Mouse (Mus musculus): Measurements from ENCODE around the gene Cbl. TPM values are rescaled to one million over a fixed set of nuclear protein-coding genes. Genes with fewer than 3 reads are reported as not detected.

Cbl gene
- total RNA-seq, 2 experiments from 2014 or later, result 26.4 to 31.2 TPM

DNA sequence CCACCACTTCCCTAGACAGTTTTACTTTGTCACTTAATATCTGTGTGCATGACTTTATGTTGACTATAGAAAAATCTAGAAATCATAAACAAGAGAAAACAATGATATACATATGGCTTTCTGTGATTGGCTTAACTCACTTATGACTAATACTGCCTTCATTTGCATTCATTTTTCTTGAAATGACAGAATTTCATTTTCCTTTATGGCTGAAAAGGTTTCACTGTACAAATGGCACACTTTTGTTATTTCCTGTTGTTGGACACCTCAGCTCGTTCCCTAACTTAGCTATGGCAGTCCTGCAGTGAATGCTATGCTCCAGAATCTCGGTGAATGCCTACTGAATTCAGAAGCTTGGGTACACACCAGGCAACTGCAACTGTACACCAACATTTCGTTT lies 41.5 kb downstream of the Cbl start:
- intact Hi-C loops (cut with DNase I), result no loop called here
- no peak for DNase-seq

DNA sequence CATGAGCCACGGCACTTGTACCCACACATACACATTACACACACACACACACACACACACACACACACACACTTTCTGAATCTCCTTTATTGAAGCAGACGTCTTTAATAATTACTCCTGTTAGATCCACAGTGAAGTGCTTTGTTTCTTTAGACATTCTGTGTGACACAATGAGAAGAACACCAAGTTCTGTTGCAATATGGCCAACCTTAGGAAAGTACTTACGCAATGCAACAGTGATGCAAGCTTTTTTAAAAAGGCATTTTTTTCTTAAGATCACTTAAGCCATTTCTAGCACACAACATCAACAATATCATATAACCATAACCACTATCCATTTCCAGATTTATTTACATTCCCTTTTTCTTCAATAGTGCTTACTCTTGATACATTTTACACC lies 42.7 kb downstream of the Cbl start:
- no peak for DNase-seq
- intact Hi-C loops (cut with DNase I), result no loop called here

DNA sequence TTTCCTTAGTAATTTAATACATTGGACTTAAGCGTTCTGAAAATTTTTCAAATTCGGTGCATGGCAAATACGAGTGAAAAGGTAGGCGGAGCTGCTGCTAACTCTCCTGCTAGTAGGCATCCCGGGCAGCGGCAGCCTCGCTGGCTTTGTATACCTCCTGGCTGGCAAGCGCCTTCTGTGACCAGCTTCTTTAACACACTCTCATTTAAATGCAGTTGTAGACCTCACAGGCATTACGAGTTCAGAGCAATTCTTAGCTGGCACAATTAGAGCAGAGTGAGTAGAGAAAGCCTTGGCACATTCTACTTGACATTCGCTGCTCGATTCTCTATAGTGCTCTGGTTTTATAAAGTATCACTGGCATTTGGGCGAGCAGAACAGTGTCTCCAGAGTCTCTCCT lies 45.6 kb downstream of the Cbl start:
- intact Hi-C loops (cut with DNase I), result no loop called here

DNA sequence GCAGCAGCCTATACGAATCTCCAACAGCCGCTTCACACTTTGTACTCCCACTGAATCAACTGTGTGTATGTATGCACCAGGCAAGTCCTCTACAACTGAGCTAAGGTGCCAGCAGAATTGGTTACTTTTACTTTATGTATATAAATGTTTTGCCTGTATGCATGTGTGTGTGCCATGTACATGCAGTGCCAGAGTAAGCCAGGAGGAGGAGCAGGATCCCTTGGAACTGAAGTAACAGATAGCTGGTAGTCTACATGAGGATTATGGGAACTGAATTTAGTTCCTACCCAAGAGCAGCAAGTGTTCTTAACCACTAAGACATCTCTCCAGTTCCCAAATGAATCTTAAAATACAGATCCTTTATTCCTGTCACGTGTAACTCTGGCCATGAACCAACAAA lies 51.6 kb downstream of the Cbl start:
- peak; percentile 41 to 60 for DNase-seq
- intact Hi-C loops (cut with DNase I), result loop anchor here (2.0 to 5.0 kb wide), 2 partner anchors 51 to 55 kb away; no protein-coding TSS in a partner anchor

More for the DNA sequence above, 45.6 kb downstream of the Cbl start:
- DNase-seq, result no peak

DNA sequence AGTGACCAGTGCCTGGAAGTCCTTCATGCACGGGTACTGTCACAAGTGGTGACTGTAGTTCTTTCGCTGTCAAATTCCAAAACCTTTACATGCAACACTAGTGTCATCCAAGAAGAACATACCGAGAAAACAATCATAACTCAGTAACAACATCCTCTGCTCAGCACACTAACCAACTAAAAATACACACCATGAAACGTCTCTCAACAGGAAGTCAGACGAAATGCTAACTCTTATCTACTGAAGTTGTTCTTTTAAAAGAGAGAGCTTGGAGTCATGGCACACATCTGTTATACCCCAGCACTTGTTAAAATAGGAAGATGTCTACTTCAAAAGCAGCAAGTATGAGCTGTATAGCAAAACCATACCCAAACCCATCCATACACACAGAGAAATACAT lies 52.3 kb downstream of the Cbl start:
- DNase-seq, result no peak
- intact Hi-C loops (cut with DNase I), result loop anchor here (5.0 kb wide), 1 partner anchor 54 kb away; no protein-coding TSS in a partner anchor

DNA sequence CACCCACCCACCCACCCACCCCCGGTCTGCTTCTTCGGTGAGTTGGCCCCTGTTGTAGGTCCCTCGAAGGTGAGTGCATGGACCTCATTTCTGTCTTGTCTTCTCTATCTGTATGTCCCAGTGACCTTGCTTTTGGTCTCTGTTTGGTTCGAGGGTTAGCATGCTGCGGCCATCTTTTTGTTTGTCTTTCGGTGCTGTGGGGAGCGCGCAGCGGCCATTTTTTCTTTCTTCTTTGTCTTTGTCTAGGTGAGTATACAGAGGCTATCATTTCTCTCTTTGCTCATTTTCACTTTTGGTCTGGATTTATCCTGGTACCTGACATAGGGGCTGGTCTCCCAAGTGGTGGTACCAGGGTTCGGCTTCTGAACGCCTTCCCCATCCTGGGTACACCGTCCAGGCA lies 55.0 kb downstream of the Cbl start:
- no peak for DNase-seq
- intact Hi-C loops (cut with DNase I), result no loop called here

DNA sequence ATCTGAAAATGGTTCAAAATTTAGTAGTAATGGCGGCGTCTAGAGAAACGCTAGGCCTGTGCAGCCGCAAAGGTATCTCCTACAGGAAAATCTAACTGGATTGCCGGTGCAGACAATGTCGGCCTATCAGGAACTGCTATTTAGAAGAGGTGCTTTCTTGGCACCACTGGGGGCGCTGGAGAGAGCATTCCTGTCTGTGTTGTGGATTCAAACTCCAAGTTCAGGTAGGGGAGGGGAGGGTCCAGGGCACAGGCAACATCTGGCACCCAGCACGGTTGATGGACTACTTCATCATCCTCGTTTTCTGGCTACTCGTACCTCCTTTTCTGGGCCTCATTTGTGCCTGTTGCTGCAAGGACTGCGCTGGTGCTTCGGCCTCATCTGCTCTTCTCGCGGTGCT lies 55.5 kb downstream of the Cbl start:
- intact Hi-C loops (cut with DNase I), result no loop called here

DNA sequence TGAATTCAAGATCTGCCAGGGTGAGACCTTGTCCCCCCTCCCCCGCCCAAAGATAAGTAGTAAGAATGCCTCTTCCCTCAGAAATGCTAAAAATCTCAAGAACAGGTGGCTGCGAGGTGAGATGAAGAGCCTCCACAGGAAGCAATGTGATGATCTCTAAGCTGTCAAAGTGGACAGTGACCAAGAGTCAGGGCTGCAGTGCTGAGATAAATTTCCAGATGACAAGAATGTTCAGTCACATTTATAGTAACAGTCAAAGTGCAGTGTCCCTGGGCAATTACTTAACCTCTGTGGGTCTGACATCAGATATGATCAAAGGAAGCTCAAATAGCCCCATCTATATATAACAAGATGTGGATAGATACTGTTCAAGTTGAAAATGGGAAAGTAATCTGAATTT lies 56.4 kb downstream of the Cbl start:
- intact Hi-C loops (cut with DNase I), result no loop called here
- DNase-seq, result no peak

More for the DNA sequence above, 55.5 kb downstream of the Cbl start:
- DNase-seq, result peak in 1 of 2 experiments; percentile 15

DNA sequence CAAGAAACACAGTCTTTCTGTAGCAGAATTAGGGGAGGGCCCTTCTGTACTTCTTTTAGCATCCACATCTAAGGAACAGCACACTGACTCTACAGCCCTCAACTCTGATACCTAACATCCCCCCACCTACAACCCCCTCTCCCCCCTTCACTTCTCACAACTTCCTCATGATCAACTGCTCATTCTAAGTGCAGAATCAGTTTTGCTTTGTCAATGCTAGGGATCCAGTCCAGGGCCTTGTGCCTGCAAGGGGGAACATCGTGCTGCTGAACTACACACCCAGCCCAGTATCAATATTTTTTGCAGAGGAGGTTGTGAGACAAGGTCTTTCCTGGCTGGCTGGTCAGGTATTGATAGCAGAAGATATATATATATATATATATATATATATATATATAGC lies 57.9 kb downstream of the Cbl start:
- intact Hi-C loops (cut with DNase I), result no loop called here
- no peak for DNase-seq

DNA sequence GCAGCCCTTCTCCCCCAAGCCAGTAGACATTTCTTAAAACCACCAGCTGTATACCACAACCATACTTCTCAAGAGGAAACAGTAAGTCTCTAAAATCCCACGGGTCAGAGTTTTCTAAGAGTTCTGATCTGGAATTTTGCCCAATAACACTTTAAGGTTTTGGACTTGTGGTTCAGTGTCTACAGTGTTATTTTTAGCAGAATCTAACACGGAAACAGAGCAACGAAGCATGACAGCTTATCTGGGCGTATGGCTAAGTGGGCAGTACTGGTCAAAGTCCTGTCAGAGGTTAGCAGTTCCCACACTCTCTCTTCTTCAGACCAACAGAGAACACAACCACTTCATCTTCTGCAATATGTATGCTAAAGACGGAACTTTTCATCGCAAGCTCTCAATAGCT lies 58.3 kb downstream of the Cbl start:
- intact Hi-C loops (cut with DNase I), result no loop called here
- DNase-seq, result peak in 1 of 2 experiments; percentile 13

DNA sequence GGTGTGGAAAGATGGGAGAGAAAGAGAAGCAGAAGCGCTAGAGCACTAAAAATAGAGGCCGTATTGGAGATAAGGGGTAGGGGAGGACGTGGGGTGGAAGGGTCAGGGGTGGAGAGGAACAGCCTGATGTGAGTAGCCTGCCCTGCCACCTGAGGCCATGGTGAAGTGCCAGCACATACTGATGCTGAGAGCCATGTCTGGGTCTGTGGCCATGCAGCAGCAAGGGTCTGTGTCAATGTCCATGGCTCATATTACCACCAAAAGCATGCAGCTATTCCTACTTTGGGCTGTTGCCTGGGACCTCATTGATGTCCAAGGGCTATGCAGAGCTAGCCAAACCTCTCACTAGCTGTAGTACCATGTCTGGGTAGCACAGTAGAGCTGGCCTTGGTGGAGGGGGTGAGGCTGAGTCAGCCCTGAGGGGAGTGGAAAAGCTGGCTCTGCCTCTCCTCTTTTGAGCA lies 63.1 kb downstream of the Cbl start:
- peak; percentile 27 to 29 for DNase-seq
- intact Hi-C loops (cut with DNase I), result no loop called here

DNA sequence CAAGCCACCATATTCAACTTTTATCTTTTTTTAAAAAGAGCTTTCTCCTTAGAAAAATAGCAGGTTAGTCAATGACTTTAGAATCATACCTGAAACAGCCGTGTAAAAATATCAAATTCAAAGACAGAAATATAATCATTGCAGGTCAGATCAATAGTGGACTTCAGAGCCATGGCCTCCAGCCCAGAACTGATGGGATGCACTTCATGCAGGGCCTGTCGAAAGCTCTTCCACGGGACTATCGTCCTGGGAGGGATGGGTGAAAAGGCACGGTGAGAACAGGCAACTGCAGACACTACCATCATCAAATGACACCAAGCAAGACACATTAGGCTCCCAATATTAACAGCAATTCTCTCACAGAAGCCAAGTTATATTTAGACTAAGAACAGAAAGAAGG lies 64.9 kb downstream of the Cbl start:
- no peak for DNase-seq
- intact Hi-C loops (cut with DNase I), result no loop called here

DNA sequence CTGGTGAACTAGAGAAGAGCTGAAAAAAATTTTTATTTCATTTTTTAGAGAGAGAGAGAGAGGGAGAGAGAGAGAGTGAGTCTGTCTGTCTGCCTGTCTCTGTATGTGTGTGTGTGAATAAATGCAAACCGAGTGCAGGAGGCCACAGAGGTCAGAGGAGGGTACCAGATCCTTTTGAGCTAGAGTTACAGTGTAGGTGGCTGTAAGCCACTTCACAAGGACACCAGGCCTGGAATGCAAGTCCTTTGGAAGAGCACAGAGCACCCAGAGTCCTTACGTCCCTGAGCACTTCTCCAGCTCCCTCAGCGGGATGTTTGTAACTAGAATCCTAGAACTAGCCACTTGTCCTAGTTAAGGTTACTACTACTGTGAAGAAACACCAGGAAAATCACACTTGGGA lies 74.0 kb downstream of the Cbl start:
- DNase-seq, result no peak
- intact Hi-C loops (cut with DNase I), result no loop called here

DNA sequence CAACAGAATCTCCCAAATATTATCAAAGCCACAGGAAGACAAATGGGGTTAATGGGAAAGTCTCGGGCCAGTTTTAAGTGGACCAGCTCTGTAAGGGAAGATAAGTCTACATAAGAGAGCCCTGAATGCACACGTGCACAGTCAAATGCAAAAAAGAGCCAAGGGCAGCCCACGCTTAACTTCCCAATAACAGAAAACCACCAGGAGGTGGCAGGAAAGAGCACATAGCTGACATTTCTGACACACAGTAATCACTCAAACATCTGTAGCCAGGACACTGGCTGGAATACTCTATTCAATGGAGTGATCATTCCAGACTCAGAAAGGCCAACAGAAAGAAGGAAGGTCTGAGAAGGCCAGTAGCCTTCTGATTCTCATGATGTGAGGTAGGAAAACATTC lies 86.6 kb downstream of the Cbl start:
- intact Hi-C loops (cut with DNase I), result no loop called here
- DNase-seq, result peak in 1 of 2 experiments; percentile 57

DNA sequence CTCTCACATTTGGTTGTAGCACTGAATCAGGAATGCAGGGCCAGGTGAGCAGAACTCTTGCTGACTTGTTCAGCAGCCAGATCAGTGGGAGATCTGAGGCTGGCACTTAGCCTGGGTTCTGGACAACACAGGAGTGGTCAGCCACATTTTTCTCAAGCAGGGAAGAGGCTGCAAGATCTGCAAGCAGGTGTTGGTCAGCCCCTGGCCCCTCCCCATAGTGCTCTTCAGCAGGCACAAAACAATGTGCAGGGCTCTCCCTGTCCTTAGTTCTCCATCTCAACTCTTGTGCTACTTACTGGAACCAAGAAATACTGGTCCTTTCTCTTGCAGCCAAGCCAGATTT lies 89.2 kb downstream of the Cbl start:
- intact Hi-C loops (cut with DNase I), result no loop called here
- no peak for DNase-seq

DNA sequence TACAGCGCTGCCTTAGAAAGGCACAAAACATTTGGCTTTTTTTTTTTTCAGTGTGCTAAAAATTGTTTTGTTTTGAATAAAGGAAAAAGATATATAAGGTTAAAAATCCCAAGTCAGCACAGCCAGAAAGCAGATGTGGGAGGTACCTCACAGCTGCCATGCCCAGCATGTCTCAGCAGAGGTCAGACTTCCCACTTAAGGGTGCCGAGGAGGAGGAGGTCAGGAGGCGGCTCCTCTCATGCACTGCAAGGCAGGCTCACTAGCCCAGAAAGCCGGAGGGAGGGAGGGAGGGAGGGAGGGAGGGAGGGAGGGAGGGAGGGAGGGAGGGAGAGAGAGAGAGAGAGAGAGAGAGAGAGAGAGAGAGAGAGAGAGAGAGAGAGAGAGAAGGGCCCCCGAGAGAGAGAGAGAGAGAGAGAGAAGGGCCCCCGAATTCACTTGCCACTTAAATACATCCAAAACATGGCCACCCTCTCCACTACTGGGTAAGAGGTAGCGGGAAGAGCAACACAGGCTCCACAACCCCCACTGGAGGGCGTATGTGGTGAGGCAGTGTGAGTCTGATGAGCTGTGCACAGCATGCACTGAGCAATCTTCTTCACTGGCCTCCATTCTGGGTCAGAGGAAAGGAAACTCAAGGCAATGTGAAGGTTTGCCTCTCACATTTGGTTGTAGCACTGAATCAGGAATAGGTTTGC lies 89.7 kb downstream of the Cbl start:
- no peak for DNase-seq
- intact Hi-C loops (cut with DNase I), result no loop called here

DNA sequence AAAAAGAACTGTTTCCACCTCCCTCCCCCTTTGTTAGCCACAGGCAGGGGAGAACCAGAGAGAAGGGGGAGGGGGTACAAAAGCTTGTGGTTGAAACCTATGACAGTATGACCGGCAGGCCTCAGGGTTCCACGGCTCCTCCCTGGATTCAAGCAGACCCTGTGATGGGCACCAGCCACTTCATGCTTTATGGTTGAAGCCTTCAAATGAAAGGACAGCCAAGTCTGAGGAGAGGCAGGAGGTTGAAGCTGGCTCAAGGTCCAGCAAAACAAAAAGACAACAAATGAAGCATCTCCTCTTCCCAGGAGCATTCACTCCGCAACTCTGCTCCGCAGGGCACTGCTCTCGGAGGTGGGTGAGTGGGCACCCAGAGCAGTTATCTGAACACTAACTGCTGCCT lies 90.4 kb downstream of the Cbl start:
- intact Hi-C loops (cut with DNase I), result no loop called here
- no peak for DNase-seq

DNA sequence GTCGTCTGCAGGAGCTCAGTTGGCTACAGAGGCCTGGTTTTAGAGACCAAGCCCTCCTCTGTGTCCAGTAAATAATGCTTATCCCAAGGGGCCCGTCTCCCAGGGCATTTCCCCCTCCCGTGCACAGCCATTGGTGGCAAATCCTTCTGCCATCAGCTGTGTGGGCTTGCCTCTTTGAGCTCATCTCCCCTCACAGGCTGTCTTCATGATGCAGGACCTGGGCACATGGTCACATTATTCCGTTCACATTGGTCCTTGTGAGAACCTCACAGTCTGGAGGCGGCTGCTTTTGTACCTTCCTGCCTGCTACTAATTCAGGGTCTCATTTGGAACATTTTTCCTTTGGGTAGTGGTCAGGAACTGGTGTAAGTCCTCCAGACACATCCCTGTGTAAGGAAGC lies 91.9 kb downstream of the Cbl start:
- DNase-seq, result no peak
- intact Hi-C loops (cut with DNase I), result no loop called here

DNA sequence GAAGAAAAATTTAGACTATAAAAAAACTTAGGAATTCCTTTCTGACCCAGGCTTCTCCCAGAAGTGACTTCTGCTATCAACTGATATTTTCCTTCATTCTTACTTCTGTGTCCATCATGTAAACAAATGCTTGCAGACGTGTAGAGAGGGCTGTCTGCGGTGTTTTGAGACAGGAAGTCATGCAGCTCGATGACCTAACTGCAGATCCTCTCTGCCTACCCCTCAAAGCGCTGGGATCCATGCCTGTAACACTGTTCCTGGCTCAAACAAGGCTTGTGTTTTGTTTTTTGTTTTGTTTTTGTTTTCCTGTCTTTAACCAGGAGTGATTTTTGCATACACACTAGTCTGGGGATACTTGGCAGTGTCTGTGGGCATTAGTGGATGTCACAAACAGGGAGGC lies 96.0 kb downstream of the Cbl start:
- no peak for DNase-seq
- intact Hi-C loops (cut with DNase I), result no loop called here

DNA sequence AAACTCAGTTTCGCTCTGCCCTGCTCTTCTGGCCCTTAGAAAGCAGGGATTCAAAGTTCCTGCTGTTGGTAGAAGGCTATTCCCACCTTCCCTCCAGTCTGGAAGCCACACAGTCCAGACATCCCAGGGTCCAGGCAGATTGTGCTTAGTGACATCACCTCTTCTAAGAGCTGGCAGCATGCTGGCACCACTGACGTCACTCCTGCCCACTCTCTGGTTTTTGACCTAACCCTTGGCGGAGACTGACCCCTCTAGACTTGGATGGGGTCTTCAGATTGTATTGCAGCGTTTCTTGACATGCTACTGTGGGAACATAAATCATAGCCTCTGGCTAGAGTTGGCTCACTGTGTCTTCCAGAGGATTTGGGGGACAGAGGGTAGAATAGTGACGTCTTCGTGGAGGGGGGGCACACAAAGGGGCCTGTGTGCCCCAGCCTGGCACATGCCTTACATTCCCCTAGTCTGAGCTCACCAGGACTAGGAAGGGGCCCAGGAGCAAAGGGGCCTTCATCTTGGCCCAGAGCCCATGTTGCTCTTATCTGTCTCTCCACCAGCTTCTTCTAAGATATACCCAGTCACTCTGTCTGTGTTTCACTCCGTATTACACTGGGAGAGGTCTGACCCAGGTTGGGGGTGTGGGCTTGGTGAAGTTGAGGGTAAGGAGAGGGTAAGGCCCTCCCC lies 98.0 kb downstream of the Cbl start:
- intact Hi-C loops (cut with DNase I), result no loop called here
- no peak for DNase-seq

DNA sequence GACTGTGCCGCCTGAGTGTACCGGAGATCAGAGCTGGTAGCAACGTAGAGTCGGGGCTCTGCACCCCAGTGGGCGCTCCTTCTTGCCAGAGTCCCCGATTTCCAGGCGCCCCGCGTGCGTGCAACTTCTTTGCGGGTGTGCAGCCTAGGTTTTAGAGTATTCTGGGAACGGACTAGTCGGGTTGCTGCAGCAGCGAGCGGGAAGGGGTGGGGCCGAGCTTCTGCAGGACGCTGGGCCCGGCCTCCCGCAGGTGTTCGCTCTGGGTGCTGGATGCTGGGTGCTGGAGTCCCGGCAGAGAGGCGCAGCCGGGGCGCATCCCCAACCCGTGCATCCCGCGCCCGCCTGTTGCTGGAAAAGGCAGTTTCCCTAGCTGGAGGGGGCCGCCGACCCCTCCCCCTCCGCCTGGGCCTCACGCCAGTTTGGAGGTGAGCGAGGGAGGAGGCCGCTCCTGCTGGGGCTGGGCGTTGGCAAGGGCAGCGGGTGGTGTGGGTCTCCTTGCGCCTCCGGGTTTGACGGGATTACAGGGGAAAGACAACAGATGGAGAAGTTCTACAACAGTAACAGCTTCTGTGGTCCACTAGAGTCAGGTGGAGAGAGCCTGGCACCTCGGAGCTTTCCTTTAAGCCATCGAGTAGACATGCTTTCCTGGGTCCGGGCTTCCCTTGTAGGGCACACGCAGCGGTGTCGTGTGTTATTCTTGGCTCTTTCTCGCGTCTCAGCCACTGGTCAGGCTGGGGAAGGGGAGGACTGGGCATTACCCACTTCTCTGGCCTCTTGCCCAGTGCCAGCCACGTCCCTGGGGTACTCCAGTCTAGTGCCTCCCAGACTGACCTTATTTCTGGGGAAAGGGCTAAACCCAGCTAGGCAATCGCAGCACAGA lies 98.8 kb downstream of the Cbl start:
- intact Hi-C loops (cut with DNase I), result loop anchor here (5.0 kb wide), 1 partner anchor 207 kb away; the partner anchor contains the start of gene Hmbs

More for the DNA sequence above, 98.8 kb downstream of the Cbl start:
- peak; percentile 70 to 73 for DNase-seq
